ENCODE assay signal across 19 mouse cellular contexts in genomic region chr5:122519043-122519660, GRCm38 (mm10). TPM values are rescaled to one million over a fixed set of nuclear protein-coding genes. Genes with fewer than 3 reads are reported as not detected.
A peak's percentile ranks its signal among the peaks of the same experiment; 100 is the strongest.
DNase-seq lines count a peak whose midpoint lies in the region; ATAC-seq and TF ChIP-seq lines count a peak whose summit lies in the region.
"Had no signal": no experiment of that assay in that cellular context is flagged by ENCODE, and none has a peak within 500 bp of the region (broad histone marks: within the 10 kb centered on the region; RNA-seq: fewer than 3 reads in every experiment).

No protein-coding gene starts in this region.

- TF ChIP-seq EP300 in heart, postnatal 0 days (IDR thresholded peaks at IDR 0.05; ENCODE audit: low read depth): no peak
- no peak for TF ChIP-seq EP300 in stomach, postnatal 0 days (optimal IDR thresholded peaks at IDR 0.05)

- H3K36me3 ChIP-seq in limb, embryonic 11.5 days (ENCODE audit: control insufficient read depth, insufficient read depth, low read length): no peaks in the 10 kb centered on the region
- H3K36me3 ChIP-seq in limb, embryonic 10.5 days: no peaks in the 10 kb centered on the region
- no peaks in the 10 kb centered on the region for H3K36me3 ChIP-seq in heart, postnatal 0 days (replicated peaks; ENCODE audit: control insufficient read depth, insufficient read depth, low read length)
- H3K36me3 ChIP-seq in stomach, postnatal 0 days (ENCODE audit: control insufficient read depth, insufficient read depth, low read length): no peaks in the 10 kb centered on the region
- H3K36me3 ChIP-seq: liver, embryonic 13.5 days; midbrain, embryonic 15.5 days had no signal

- H3K27me3 ChIP-seq in limb, embryonic 11.5 days (ENCODE audit: control insufficient read depth, insufficient read depth, low read length): no peaks in the 10 kb centered on the region
- H3K27me3 ChIP-seq in limb, embryonic 10.5 days (ENCODE audit: low read depth, poor library complexity, severe bottlenecking): no peaks in the 10 kb centered on the region
- H3K27me3 ChIP-seq in heart, postnatal 0 days (ENCODE audit: control insufficient read depth, insufficient read depth, low read length): no peaks in the 10 kb centered on the region
- H3K27me3 ChIP-seq in stomach, postnatal 0 days (ENCODE audit: control insufficient read depth, insufficient read depth, low read length): no peaks in the 10 kb centered on the region
- H3K27me3 ChIP-seq: midbrain, embryonic 15.5 days had no signal

- no peaks in the 10 kb centered on the region for H3K9me3 ChIP-seq in limb, embryonic 11.5 days (ENCODE audit: control insufficient read depth, low read length)
- no peaks in the 10 kb centered on the region for H3K9me3 ChIP-seq in limb, embryonic 10.5 days (replicated peaks)
- no peaks in the 10 kb centered on the region for H3K9me3 ChIP-seq in heart, postnatal 0 days (replicated peaks; ENCODE audit: control insufficient read depth, low read length)
- no peaks in the 10 kb centered on the region for H3K9me3 ChIP-seq in stomach, postnatal 0 days (ENCODE audit: control insufficient read depth, low read length)
- H3K9me3 ChIP-seq: liver, embryonic 13.5 days; midbrain, embryonic 15.5 days had no signal

- no peak for TF ChIP-seq CTCF in heart, postnatal 0 days (IDR thresholded peaks at IDR 0.05; ENCODE audit: low read depth)
- no peak for TF ChIP-seq CTCF in stomach, postnatal 0 days (IDR thresholded peaks at IDR 0.05; ENCODE audit: low read depth)

- H3K4me2 ChIP-seq in limb, embryonic 11.5 days (ENCODE audit: low read depth, severe bottlenecking): no peak overlapping the region
- no peak overlapping the region for H3K4me2 ChIP-seq in heart, postnatal 0 days (ENCODE audit: low read depth, low read length)
- no peak overlapping the region for H3K4me2 ChIP-seq in stomach, postnatal 0 days (replicated peaks; ENCODE audit: low read depth)
- H3K4me2 ChIP-seq: liver, embryonic 13.5 days; midbrain, embryonic 15.5 days had no signal

- no peak overlapping the region for H3K4me3 ChIP-seq in limb, embryonic 11.5 days (ENCODE audit: low read depth, low read length)
- H3K4me3 ChIP-seq in limb, embryonic 10.5 days: no peak overlapping the region
- no peak overlapping the region for H3K4me3 ChIP-seq in heart, postnatal 0 days (ENCODE audit: low read depth, low read length)
- no peak overlapping the region for H3K4me3 ChIP-seq in stomach, postnatal 0 days (ENCODE audit: low read depth, low read length)
- H3K4me3 ChIP-seq: erythroblast, embryonic 14.5 days; liver, embryonic 13.5 days; midbrain, embryonic 15.5 days had no signal

- WGBS in limb, embryonic 11.5 days: 41% methylated on average over 7 of the region's 7 CpGs
- WGBS in limb, embryonic 10.5 days: 46% methylated on average over 7 of the region's 7 CpGs
- whole genome bisulfite sequencing in heart, postnatal 0 days: 31% methylated on average over 7 of the region's 7 CpGs
- 46% methylated on average over 7 of the region's 7 CpGs for WGBS in stomach, postnatal 0 days

- H3K9ac ChIP-seq in limb, embryonic 11.5 days (ENCODE audit: low read length): peak overlapping the region; percentile 30; the same call in 1 of the 2 replicates
- no peak overlapping the region for H3K9ac ChIP-seq in heart, postnatal 0 days (replicated peaks; ENCODE audit: low read depth, low read length)
- H3K9ac ChIP-seq in stomach, postnatal 0 days (ENCODE audit: low read length): no peak overlapping the region
- H3K9ac ChIP-seq: liver, embryonic 13.5 days; midbrain, embryonic 15.5 days had no signal

- no peak overlapping the region for H3K27ac ChIP-seq in limb, embryonic 11.5 days (replicated peaks; ENCODE audit: low read depth, low read length)
- H3K27ac ChIP-seq in limb, embryonic 10.5 days: no peak overlapping the region
- H3K27ac ChIP-seq in heart, postnatal 0 days (ENCODE audit: low read depth): peak overlapping the region; percentile 94
- H3K27ac ChIP-seq in stomach, postnatal 0 days (replicated peaks): peak overlapping the region; percentile 56
- H3K27ac ChIP-seq: liver, embryonic 13.5 days; midbrain, embryonic 15.5 days had no signal

- H3K4me1 ChIP-seq in limb, embryonic 11.5 days (ENCODE audit: control insufficient read depth, insufficient read depth, low read length): no peaks in the 10 kb centered on the region; the same call in 1 of the 2 replicates
- peaks cover 32% of the 10 kb centered on the region for H3K4me1 ChIP-seq in limb, embryonic 10.5 days
- peaks cover 46% of the 10 kb centered on the region for H3K4me1 ChIP-seq in heart, postnatal 0 days (ENCODE audit: control insufficient read depth, insufficient read depth)
- peaks cover 9% of the 10 kb centered on the region for H3K4me1 ChIP-seq in stomach, postnatal 0 days (replicated peaks; ENCODE audit: control insufficient read depth, insufficient read depth)

- no peak for ATAC-seq in limb, embryonic 11.5 days (ENCODE audit: insufficient number of reproducible peaks, low FRiP score, low TSS enrichment, low read depth)
- no peak for ATAC-seq in heart, postnatal 0 days (ENCODE audit: insufficient read depth, low read depth)
- no peak for ATAC-seq in stomach, postnatal 0 days (ENCODE audit: low FRiP score, low TSS enrichment)
- ATAC-seq: hindbrain, embryonic 16.5 days; midbrain, embryonic 15.5 days had no signal

- peak; percentile 92 for DNase-seq in heart, adult 11 months
- DNase-seq in heart, postnatal 4 days: no peak
- DNase-seq in limb, embryonic 11.5 days (ENCODE audit: low spot score): no peak
- DNase-seq in limb, embryonic 10.5 days (ENCODE audit: low spot score): no peak
- DNase-seq in heart, postnatal 0 days (ENCODE audit: low spot score): no peak
- no peak for DNase-seq in stomach, postnatal 0 days (ENCODE audit: low spot score)
- no peak for DNase-seq in layer of hippocampus, postnatal 10 days (ENCODE audit: low spot score in 2 of 2)
- no peak for DNase-seq in liver
- DNase-seq: adrenal gland, postnatal 36 days; cerebellum, adult 9-11 months; embryo, embryonic 11 days; gastrocnemius, postnatal 25 days; kidney, postnatal 14 days; liver, embryonic 13.5 days; right cerebral cortex, postnatal 14 days; thymus, adult 18-20 months had no signal

RNA-seq across cellular contexts. Expression of gene Atp2a2, which starts 17.1 kb away (rescaled TPM):
- total RNA-seq in heart, postnatal 4 days (2021): 1,000 to 10,000 TPM; 5,023 to 5,799 TPM
- polyA plus RNA-seq in limb, embryonic 11.5 days (2014; fragmentation: Nextera tagmentation; extraction: Ambion mirVana): 36.7 and 43.6 TPM in 2 replicates
- 39.0 and 42.9 TPM in 2 replicates for polyA plus RNA-seq in limb, embryonic 10.5 days (2016; fragmentation: Nextera tagmentation; extraction: Ambion mirVana)
- total RNA-seq in heart, postnatal 0 days (2014; rRNA removed; ENCODE audit: low replicate concordance): 2,277 and 2,295 TPM in 2 replicates
- polyA plus RNA-seq in heart, postnatal 0 days (2015; fragmentation: Nextera tagmentation; extraction: Ambion mirVana): 706 and 785 TPM in 2 replicates
- 24.0 and 27.0 TPM in 2 replicates for polyA plus RNA-seq in stomach, postnatal 0 days (2015; fragmentation: Nextera tagmentation; extraction: Ambion mirVana)
- total RNA-seq in layer of hippocampus, postnatal 10 days (2021): 100 to 1,000 TPM; 511 to 561 TPM

Comparison
In these comparisons a context has a peak if more than half of its experiments do, and no peak if none do; other contexts are left out.
1. H3K27ac ChIP-seq: peak in heart, postnatal 0 days (single experiment) and stomach, postnatal 0 days (single experiment); none in limb, embryonic 11.5 days (single experiment) and limb, embryonic 10.5 days (single experiment).
2. RNA of gene Atp2a2, which starts 17.1 kb away (polyA plus RNA-seq): 706 to 785 TPM in heart, postnatal 0 days; 39.0 to 42.9 TPM in limb, embryonic 10.5 days, 36.7 to 43.6 TPM in limb, embryonic 11.5 days and 24.0 to 27.0 TPM in stomach, postnatal 0 days; every median in the first group is over 10 times any median in the second.